Mouse (Mus musculus) spleen, adult 12 weeks (tissue): ENCODE results near the gene Asb3.
"Not testable (repeated sequence)": the region's sequence is repeated elsewhere in the genome, so short reads cannot be mapped to it uniquely, and the experiment has no call there.

ENCODE experiments used
- DNase-seq: peaks from one replicate; pipeline ENCODE4 v3.0.0; 2022; ENCODE audit warnings: low spot score

Gene Asb3

GRCm38 (mm10) chr11:31001169-31001908, 116.1 kb downstream of the Asb3 start:
- no peak for DNase-seq

- not testable (repeated sequence) for DNase-seq
Measured at GRCm38 (mm10) chr11:31009668-31010067, 124.5 kb downstream of the Asb3 start.

GRCm38 (mm10) chr11:31017466-31017865, 132.2 kb downstream of the Asb3 start:
- not testable (repeated sequence) for DNase-seq

GRCm38 (mm10) chr11:31034958-31035357, 149.7 kb downstream of the Asb3 start:
- no peak for DNase-seq

- no peak for DNase-seq
Measured at GRCm38 (mm10) chr11:31089973-31090372, 204.8 kb downstream of the Asb3 start.

GRCm38 (mm10) chr11:31090478-31090978, 205.3 kb downstream of the Asb3 start:
- no peak for DNase-seq

- DNase-seq = not testable (repeated sequence)
Measured at GRCm38 (mm10) chr11:31099519-31099918, 214.3 kb downstream of the Asb3 start.

- no peak for DNase-seq
Measured at GRCm38 (mm10) chr11:31102188-31102587, 217.0 kb downstream of the Asb3 start.

- no peak for DNase-seq
Measured at GRCm38 (mm10) chr11:31105364-31105763, 220.1 kb downstream of the Asb3 start.

GRCm38 (mm10) chr11:31126964-31127363, 241.7 kb downstream of the Asb3 start:
- not testable (repeated sequence) for DNase-seq

- not testable (repeated sequence) for DNase-seq
Measured at GRCm38 (mm10) chr11:31133726-31134125, 248.5 kb downstream of the Asb3 start.

GRCm38 (mm10) chr11:31134824-31135223, 249.6 kb downstream of the Asb3 start:
- not testable (repeated sequence) for DNase-seq

- not testable (repeated sequence) for DNase-seq
Measured at GRCm38 (mm10) chr11:31138394-31138793, 253.2 kb downstream of the Asb3 start.
